Mouse (Mus musculus) ovary, adult 10 weeks (tissue): Measurements from ENCODE around the gene Iqcf4. TPM values are rescaled to one million over a fixed set of nuclear protein-coding genes. Genes with fewer than 3 reads are reported as not detected.

Experiments
- polyA plus RNA-seq: library from polyadenylated mRNA; stranded (reverse); fragments of 350-450 nt; fragmentation: Illumina TruSeq; extraction: RNeasy Lipid Tissue Mini Kit (QIAGEN cat#74804); gene quantifications from one replicate; pipeline ENCODE4 v1.2.3, GENCODE M21; 2014

Iqcf4 gene
- not detected for polyA plus RNA-seq

GRCm38 (mm10) chr9:106570896-106571295 lies at the start of gene Iqcf4:
Gene Iqcf4, minus strand, starts transcription at chr9:106570996.

DNA sequence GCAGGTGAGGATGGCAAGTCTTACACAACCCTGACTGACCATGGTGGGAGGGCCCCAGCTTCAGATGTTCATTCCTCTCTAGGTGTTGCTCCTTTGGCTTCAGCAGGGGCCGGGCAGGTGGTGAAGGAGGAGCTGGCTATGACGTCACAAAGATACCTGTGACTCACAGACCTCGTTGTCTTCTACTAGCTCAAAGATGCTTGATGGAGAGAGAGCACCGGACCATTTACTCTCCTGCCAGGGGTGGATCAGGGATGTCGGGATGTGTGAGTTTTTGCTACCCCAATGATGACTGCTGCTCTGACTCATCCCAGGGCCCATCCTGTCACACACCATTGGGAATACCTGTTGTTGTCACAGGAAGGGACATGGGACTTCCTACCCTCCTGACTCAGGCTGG lies 9.3 kb downstream of the Iqcf4 start, which contains the start of gene Iqcf3:
TSS of gene Iqcf3 (minus strand) at position 101 of the 400 bp plus-strand sequence.

Other genes with a start within 250 kb of the Iqcf4 start
- 23.3 TPM for gene Dusp7, start 202.4 kb downstream of the Iqcf4 start, polyA plus RNA-seq
- 40.9 TPM for gene Rpl29, start 141.5 kb downstream of the Iqcf4 start, polyA plus RNA-seq
- gene Acy1, start 132.7 kb downstream of the Iqcf4 start, polyA plus RNA-seq = not detected
- 7.1 TPM for gene Abhd14b, start 123.5 kb downstream of the Iqcf4 start, polyA plus RNA-seq
- gene Abhd14a, start 123.3 kb downstream of the Iqcf4 start, polyA plus RNA-seq = 1.3 TPM
- not detected for gene Pcbp4, start 117.7 kb downstream of the Iqcf4 start, polyA plus RNA-seq
- not detected for gene Gpr62, start 105.1 kb downstream of the Iqcf4 start, polyA plus RNA-seq
- not detected for gene Rrp9, start 95.0 kb downstream of the Iqcf4 start, polyA plus RNA-seq
- 4.7 TPM for gene Parp3, start 94.0 kb downstream of the Iqcf4 start, polyA plus RNA-seq
- not detected for gene Iqcf1, start 71.0 kb downstream of the Iqcf4 start, polyA plus RNA-seq
- not detected for gene Iqcf5, start 56.4 kb downstream of the Iqcf4 start, polyA plus RNA-seq
- gene Iqcf3, start 9.4 kb downstream of the Iqcf4 start, polyA plus RNA-seq = not detected
- gene Iqcf6, start 55.6 kb upstream of the Iqcf4 start, polyA plus RNA-seq = not detected
- not detected for gene Grm2, start 85.1 kb upstream of the Iqcf4 start, polyA plus RNA-seq
- gene Tex264, start 114.9 kb upstream of the Iqcf4 start, polyA plus RNA-seq = 3.9 TPM
- 15.0 TPM for gene Rad54l2, start 218.2 kb upstream of the Iqcf4 start, polyA plus RNA-seq